Comparison of ENCODE assay signal across 8 mouse cellular contexts in the genomic region with DNA sequence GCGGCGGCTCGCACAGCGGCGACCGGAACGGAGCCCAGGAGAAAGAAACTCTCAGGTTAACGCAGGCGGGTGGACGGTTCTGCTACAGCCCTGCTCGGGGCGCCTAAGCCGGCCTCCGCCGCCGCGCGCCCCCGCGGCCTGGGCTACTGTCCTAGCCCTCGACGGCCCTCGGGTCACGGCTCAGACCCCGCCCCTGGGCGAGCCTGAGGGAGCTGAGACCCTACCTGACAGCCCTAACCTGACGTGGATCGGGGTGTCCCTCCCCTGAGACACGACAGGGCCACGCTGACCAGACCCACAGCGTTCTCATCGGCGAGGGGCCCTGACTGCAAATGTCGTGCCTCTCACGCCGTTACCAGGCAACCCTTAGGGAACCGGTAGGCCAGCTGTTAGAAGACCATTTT. TPM values are rescaled to one million over a fixed set of nuclear protein-coding genes. Genes with fewer than 3 reads are reported as not detected.
DNase-seq lines count a peak whose midpoint lies in the region; ATAC-seq lines count a peak whose summit lies in the region.

No protein-coding gene starts in this region.

- peaks cover 10% of the 10 kb centered on the region for H3K4me1 ChIP-seq in hindbrain, embryonic 16.5 days (ENCODE audit: control insufficient read depth, insufficient read depth, low read depth, low read length)
- H3K4me1 ChIP-seq in limb, embryonic 13.5 days = peaks cover 12% of the 10 kb centered on the region
- peaks cover 8% of the 10 kb centered on the region; the same call in 1 of the 2 replicates for H3K4me1 ChIP-seq in midbrain, embryonic 11.5 days (ENCODE audit: control insufficient read depth, insufficient read depth, low read length)

- DNase-seq in right cerebral cortex, adult 18-20 months = peak; percentile 33
- no peak for DNase-seq in right cerebral cortex, postnatal 25 days
- DNase-seq in c-Kit-positive CD71-positive TER-119-positive erythroid progenitor cells, embryonic 14.5 days (ENCODE audit: low spot score) = peak; percentile 47
- DNase-seq in frontal cortex, postnatal 10 days (ENCODE audit: low spot score in 2 of 2) = peak; percentile 61 to 64
- DNase-seq in midbrain, embryonic 11.5 days (ENCODE audit: low spot score, missing footprints) = no peak
- peak; percentile 50 to 76 for DNase-seq in spleen, postnatal 4 days (ENCODE audit: low spot score in 2 of 2)

- H3K9ac ChIP-seq in hindbrain, embryonic 16.5 days (ENCODE audit: low read depth, low read length) = peak overlapping the region; percentile 77
- peak overlapping the region; percentile 86 for H3K9ac ChIP-seq in limb, embryonic 13.5 days
- H3K9ac ChIP-seq in midbrain, embryonic 11.5 days (ENCODE audit: low read length) = peak overlapping the region; percentile 88

- H3K9me3 ChIP-seq in hindbrain, embryonic 16.5 days (ENCODE audit: control insufficient read depth, low read length) = no peaks in the 10 kb centered on the region
- H3K9me3 ChIP-seq in limb, embryonic 13.5 days = no peaks in the 10 kb centered on the region
- H3K9me3 ChIP-seq in midbrain, embryonic 11.5 days (ENCODE audit: control insufficient read depth, low read length) = no peaks in the 10 kb centered on the region

- no peaks in the 10 kb centered on the region for H3K36me3 ChIP-seq in hindbrain, embryonic 16.5 days (ENCODE audit: control insufficient read depth, insufficient read depth, low read length)
- peaks cover 5% of the 10 kb centered on the region; the same call in 1 of the 2 replicates for H3K36me3 ChIP-seq in limb, embryonic 13.5 days
- no peaks in the 10 kb centered on the region for H3K36me3 ChIP-seq in midbrain, embryonic 11.5 days (ENCODE audit: control insufficient read depth, insufficient read depth, low read length)

- 0% methylated on average over 30 of the region's 37 CpGs for WGBS in hindbrain, embryonic 16.5 days
- WGBS in limb, embryonic 13.5 days = 1% methylated on average over 36 of the region's 37 CpGs
- under 1% methylated on average over 36 of the region's 37 CpGs for WGBS in midbrain, embryonic 11.5 days

- H3K27me3 ChIP-seq in hindbrain, embryonic 16.5 days (replicated peaks; ENCODE audit: control insufficient read depth, insufficient read depth, low read length) = no peaks in the 10 kb centered on the region
- 0 out of 2 replicates have a peak, but pooled peaks cover 3% of the 10 kb centered on the region for H3K27me3 ChIP-seq in limb, embryonic 13.5 days
- no peaks in the 10 kb centered on the region for H3K27me3 ChIP-seq in midbrain, embryonic 11.5 days (ENCODE audit: control insufficient read depth, insufficient read depth, low read length)

- peak overlapping the region; percentile 97 for H3K27ac ChIP-seq in hindbrain, embryonic 16.5 days (ENCODE audit: low read depth, low read length)
- peak overlapping the region; percentile 99 for H3K27ac ChIP-seq in limb, embryonic 13.5 days
- H3K27ac ChIP-seq in midbrain, embryonic 11.5 days (ENCODE audit: low read depth, low read length) = peak overlapping the region; percentile 96

- peak overlapping the region; percentile 72 for H3K4me2 ChIP-seq in hindbrain, embryonic 16.5 days (ENCODE audit: low read length)
- H3K4me2 ChIP-seq in limb, embryonic 13.5 days (replicated peaks) = peak overlapping the region; percentile 79
- peak overlapping the region; percentile 69 for H3K4me2 ChIP-seq in midbrain, embryonic 11.5 days

- ATAC-seq in hindbrain, embryonic 16.5 days = peak; percentile 86
- ATAC-seq in limb, embryonic 13.5 days (ENCODE audit: low FRiP score, low read depth) = peak; percentile 82
- peak; percentile 88 for ATAC-seq in midbrain, embryonic 11.5 days (ENCODE audit: low FRiP score)

- H3K4me3 ChIP-seq in hindbrain, embryonic 16.5 days (ENCODE audit: low read length) = peak overlapping the region; percentile 82
- peak overlapping the region; percentile 78 for H3K4me3 ChIP-seq in limb, embryonic 13.5 days
- peak overlapping the region; percentile 81 for H3K4me3 ChIP-seq in midbrain, embryonic 11.5 days (ENCODE audit: low read depth, low read length)

RNA-seq across cellular contexts. Expression of a gene that starts 0.4 kb away (rescaled TPM):
- 46.0 and 46.3 TPM in 2 replicates for polyA plus RNA-seq in hindbrain, embryonic 16.5 days (2015; fragmentation: Nextera tagmentation; extraction: Ambion mirVana)
- polyA plus RNA-seq in limb, embryonic 13.5 days (2015; fragmentation: Nextera tagmentation; extraction: Ambion mirVana) = 34.0 and 35.5 TPM in 2 replicates
- polyA plus RNA-seq in midbrain, embryonic 11.5 days (2014; fragmentation: Nextera tagmentation; extraction: Ambion mirVana) = 63.8 and 66.2 TPM in 2 replicates

Comparison
In these comparisons a context has a peak if more than half of its experiments do, and no peak if none do; other contexts are left out.
1. DNase-seq: peak in right cerebral cortex, adult 18-20 months (single experiment), c-Kit-positive CD71-positive TER-119-positive erythroid progenitor cells, embryonic 14.5 days (single experiment), frontal cortex, postnatal 10 days (2 of 2) and spleen, postnatal 4 days (2 of 2); none in right cerebral cortex, postnatal 25 days (single experiment) and midbrain, embryonic 11.5 days (single experiment).
2. Peak in every context shown above with its lines, with median percentiles within 50 percentile points of each other: ATAC-seq, H3K27ac ChIP-seq, H3K4me2 ChIP-seq, H3K4me3 ChIP-seq and H3K9ac ChIP-seq.